Mouse (Mus musculus): ENCODE results near the gene Ubb.

The Ubb gene

DNA sequence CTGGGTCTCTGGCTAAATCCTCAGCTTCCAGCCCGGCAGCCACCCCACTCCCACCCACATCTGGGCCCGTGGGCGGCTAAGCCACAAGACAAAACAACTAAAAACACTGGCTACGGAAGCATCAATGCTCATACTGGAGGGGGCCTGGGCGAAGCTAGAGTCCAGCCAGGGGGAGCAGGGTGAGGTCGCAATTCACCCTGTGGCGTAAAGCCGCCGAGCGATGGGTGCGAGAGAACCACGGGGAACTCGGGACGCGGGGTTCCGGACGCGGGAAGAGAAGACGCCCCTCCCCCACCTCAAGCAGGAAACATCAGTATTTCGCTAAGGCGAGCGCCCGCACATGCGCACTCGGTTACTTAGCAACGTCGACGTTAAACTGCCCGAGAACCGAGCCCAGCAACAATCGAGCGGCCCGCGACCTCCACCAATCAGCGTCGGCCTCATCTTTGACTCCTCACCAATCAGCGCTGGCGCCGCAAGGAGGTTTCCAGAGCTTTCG lies at the start of gene Ubb:
Ubb (plus strand) TSS at position 445 of the 499 bp plus-strand sequence.
- ChIA-PET POLR2A (interaction anchor here (0.6 to 33.0 kb wide), 265 partner anchors 8 to 1822 kb away, joined by 3 to 1188 read pairs (median 6); partner anchors contain the start of genes Cenpv (in 4 of the 4), Adora2b (in 3 of the 4), Ncor1 (in 3 of the 4) and Pigl (in 3 of the 4)), CTCF (interaction anchor here in 2 of 4 experiments (0.5 to 1.3 kb wide), 7 partner anchors 12 to 124 kb away, joined by 3 to 6 read pairs (median 4); partner anchors contain the start of gene Cenpv (in 1 of the 2))

DNA sequence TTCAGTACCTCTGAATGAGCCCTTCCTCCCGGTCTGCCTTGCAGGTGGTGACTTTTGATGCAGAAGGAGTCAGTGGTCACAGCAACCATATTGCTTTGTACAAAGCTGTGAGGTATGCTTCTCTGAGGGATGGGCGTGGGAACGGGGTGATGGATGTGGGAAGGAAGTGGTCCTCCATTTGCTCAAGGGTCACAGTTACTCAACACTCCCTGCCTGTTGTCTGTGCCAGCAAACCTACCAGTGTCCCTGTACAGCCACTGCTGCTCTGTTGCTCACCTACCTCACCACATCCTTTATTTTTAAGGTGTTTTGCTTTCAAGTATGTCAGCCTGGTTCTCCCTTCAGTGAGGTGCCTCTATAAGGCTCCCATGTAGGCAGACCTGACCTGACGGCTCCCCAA lies 43.3 kb upstream of the Ubb start:
- ChIA-PET CTCF (interaction anchor here in 1 of 4 experiments (0.7 to 2.3 kb wide), 2 partner anchors 11 to 71 kb away, joined by 3 to 8 read pairs; no protein-coding TSS in a partner anchor), POLR2A (interaction anchor here in 3 of 4 experiments (0.5 to 14.0 kb wide), 31 partner anchors 8 to 97 kb away, joined by 3 to 582 read pairs (median 48); partner anchors contain the start of genes Cenpv (in 3 of the 3), Ubb (in 3 of the 3), Ncor1 (in 1 of the 3) and Pigl (in 1 of the 3))

- ChIA-PET CTCF (interaction anchor here in 2 of 4 experiments (0.5 to 2.3 kb wide), 2 partner anchors 10 to 12 kb away, joined by 4 to 8 read pairs; no protein-coding TSS in a partner anchor), POLR2A (interaction anchor here in 3 of 4 experiments (0.6 to 14.0 kb wide), 34 partner anchors 10 to 671 kb away, joined by 3 to 582 read pairs (median 36); partner anchors contain the start of genes Cenpv (in 3 of the 3), Ubb (in 3 of the 3), Ncor1 (in 2 of the 3) and Pigl (in 2 of the 3))
Measured at GRCm38 (mm10) chr11:62508365-62508764, 42.6 kb upstream of the Ubb start.

DNA sequence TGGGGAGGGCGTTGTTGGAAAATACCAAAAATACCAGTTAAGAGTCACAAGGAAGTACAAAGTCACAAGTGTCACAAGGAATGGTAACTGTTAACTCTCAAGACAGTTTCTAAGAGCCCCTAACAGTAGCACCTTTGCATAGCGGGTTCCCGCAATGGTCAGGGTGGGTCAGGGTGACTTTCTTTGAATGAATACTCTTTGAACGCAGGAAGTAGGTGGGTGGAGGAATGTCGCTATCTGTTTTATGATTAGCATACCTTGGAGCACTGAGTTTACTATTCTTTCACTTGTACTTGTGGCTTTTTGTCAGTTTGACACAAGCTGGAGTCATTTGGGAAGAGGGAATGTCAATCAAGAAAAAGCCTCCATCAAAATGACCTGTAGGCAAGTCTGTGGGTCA lies 42.2 kb upstream of the Ubb start:
- POLR2A ChIA-PET, result interaction anchor here in 3 of 4 experiments (0.9 to 14.0 kb wide), 35 partner anchors 9 to 227 kb away, joined by 3 to 582 read pairs (median 48); partner anchors contain the start of genes Cenpv (in 3 of the 3), Ubb (in 3 of the 3), Ncor1 (in 2 of the 3) and Pigl (in 2 of the 3)

GRCm38 (mm10) chr11:62509571-62509970 lies 41.4 kb upstream of the Ubb start:
- POLR2A ChIA-PET, result interaction anchor here in 3 of 4 experiments (0.6 to 14.0 kb wide), 46 partner anchors 8 to 228 kb away, joined by 3 to 582 read pairs (median 16); partner anchors contain the start of genes Cenpv (in 3 of the 3), Ubb (in 3 of the 3), Ncor1 (in 2 of the 3) and Pigl (in 2 of the 3)
- CTCF ChIA-PET, result interaction anchor here in 2 of 4 experiments (0.6 to 2.3 kb wide), 3 partner anchors 13 to 48 kb away, joined by 8 to 14 read pairs (median 13); no protein-coding TSS in a partner anchor

More for the DNA sequence above, 42.2 kb upstream of the Ubb start:
- CTCF ChIA-PET, result interaction anchor here in 3 of 4 experiments (0.5 to 2.3 kb wide), 3 partner anchors 10 to 47 kb away, joined by 4 to 13 read pairs (median 8); no protein-coding TSS in a partner anchor

- CTCF ChIA-PET, result interaction anchor here in 2 of 4 experiments (0.9 to 4.8 kb wide), 5 partner anchors 12 to 84 kb away, joined by 3 to 25 read pairs (median 4); no protein-coding TSS in a partner anchor
- POLR2A ChIA-PET, result interaction anchor here (0.6 to 14.0 kb wide), 102 partner anchors 7 to 750 kb away, joined by 3 to 582 read pairs (median 6); partner anchors contain the start of genes Cenpv (in 4 of the 4), Ncor1 (in 4 of the 4), Pigl (in 4 of the 4) and Ubb (in 4 of the 4)
Measured at GRCm38 (mm10) chr11:62510956-62511355, 40.0 kb upstream of the Ubb start.

DNA sequence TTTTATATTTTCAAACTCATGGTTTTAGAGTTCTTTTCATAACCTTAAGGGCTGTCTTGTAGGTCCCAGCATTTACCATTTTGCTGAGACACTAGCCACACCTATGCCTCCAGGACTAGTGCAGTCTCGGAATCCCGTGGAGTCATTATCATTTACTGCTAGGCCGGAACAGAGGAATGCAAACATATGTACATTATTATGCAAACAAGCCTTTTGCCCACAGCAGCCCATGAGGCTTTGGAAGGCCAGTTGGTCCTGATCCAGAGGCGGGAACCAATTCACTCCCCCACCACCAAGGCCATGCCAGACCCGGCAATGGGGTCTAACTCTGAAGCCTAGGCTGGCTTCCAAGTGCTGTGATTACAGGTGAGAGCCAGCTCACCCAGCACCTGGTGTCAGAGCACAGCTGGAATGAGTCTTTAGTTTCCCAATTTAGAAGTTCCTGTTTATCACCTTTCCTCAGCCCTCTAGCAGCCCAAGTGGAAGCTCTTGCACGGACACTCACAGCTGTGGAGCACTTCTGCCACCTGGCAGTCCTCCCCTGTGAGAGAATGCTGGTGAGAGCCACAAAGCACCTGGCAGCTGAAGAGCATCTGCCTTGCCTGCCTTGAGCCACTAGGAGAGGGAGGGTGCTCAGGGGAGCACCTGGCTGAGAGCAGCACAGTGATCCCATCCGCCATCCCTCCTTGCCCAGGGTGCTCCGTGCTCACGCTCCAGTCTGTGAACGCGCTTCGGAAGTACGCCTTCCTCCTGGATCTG lies 39.3 kb upstream of the Ubb start:
- ChIA-PET CTCF (interaction anchor here in 3 of 4 experiments (0.7 to 4.8 kb wide), 9 partner anchors 12 to 172 kb away, joined by 3 to 27 read pairs (median 4); no protein-coding TSS in a partner anchor), POLR2A (interaction anchor here (0.5 to 14.0 kb wide), 115 partner anchors 7 to 367 kb away, joined by 3 to 582 read pairs (median 6); partner anchors contain the start of genes Ncor1 (in 4 of the 4), Pigl (in 4 of the 4), Ubb (in 4 of the 4) and Cenpv (in 3 of the 4))

DNA sequence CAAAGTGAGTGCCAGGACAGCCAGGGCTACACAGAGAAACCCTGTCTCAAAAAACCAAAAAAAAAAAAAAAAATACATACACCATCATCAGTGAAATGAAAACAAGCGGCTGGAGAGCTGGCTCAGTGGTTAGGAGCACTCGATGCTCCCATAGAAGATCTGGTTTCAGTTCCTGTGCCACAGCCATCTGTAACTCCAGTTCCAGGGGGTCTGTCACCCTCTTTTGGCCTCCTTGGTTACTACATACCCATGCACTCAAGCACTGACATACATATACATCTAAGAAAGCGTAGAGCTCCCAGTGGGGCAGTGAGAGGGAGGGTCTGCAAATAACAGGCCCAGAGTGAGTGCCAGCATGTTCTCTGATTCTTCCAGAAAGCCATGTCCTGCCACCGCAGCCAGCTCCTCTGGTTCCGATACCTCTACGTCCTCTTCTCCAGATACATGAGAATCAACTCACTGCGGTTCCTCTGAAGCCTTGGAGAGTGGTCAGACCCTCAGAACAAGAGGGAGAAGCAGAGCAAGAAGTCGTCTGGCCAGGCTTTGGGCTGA lies 38.4 kb upstream of the Ubb start:
- ChIA-PET CTCF (interaction anchor here (0.5 to 4.8 kb wide), 15 partner anchors 9 to 173 kb away, joined by 3 to 27 read pairs (median 4); partner anchors contain the start of gene Ubb (in 1 of the 4)), POLR2A (interaction anchor here (0.5 to 14.0 kb wide), 94 partner anchors 8 to 846 kb away, joined by 3 to 582 read pairs (median 7); partner anchors contain the start of genes Ubb (in 4 of the 4), Cenpv (in 3 of the 4), Ncor1 (in 3 of the 4) and Pigl (in 3 of the 4))

DNA sequence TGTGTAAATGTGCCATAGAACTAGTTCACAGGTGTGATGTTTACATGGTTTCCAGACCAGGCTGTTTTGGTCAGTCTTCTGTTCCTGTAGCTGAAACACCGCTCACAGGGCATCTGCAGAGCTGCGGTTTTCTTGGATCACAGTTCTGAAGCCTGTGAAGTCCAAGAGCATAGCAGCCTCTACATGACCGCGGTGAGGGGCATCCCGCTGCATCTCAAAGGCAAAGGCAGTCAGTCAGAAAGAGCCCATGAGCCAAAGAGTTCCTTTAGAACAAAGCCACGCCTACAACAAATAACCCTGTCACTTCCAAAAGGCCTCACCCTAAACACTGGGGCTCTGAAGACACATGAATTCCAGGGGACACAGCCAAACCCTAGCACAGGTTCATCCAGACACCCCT lies 37.7 kb upstream of the Ubb start:
- POLR2A ChIA-PET, result interaction anchor here (0.6 to 14.0 kb wide), 79 partner anchors 9 to 437 kb away, joined by 3 to 582 read pairs (median 10); partner anchors contain the start of genes Ubb (in 4 of the 4), Cenpv (in 3 of the 4), Ncor1 (in 3 of the 4) and Pigl (in 3 of the 4)

DNA sequence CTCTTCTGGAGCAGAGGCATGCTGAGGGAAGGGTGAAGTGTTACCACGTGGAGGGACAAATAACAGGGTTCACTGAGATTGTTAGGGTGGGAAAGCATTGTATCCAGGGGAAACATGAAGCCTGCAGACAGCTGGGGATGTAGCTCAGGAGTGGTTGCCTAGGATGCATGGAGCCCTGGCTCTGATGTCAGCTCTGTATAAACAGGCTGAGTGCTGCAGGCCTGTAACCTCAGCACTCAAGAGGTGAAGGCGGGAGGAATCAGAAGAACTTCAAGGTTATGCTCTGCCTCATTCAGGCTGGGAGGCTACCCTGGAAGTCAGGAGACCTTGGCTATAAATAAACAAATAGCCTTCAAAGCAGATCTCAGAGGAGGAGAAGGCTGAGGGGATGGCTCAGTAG lies 32.0 kb upstream of the Ubb start:
- POLR2A ChIA-PET, result interaction anchor here in 3 of 4 experiments (0.6 to 33.1 kb wide), 39 partner anchors 9 to 151 kb away, joined by 3 to 1188 read pairs (median 8); partner anchors contain the start of genes Cenpv (in 3 of the 3), Ubb (in 3 of the 3) and Trpv2 (in 1 of the 3)
- CTCF ChIA-PET, result interaction anchor here (0.6 to 1.9 kb wide), 8 partner anchors 10 to 1374 kb away, joined by 3 to 8 read pairs (median 4); partner anchors contain the start of gene Cenpv (in 1 of the 4)

More for the DNA sequence above, 37.7 kb upstream of the Ubb start:
- CTCF ChIA-PET, result interaction anchor here in 3 of 4 experiments (0.5 to 4.8 kb wide), 10 partner anchors 10 to 115 kb away, joined by 3 to 27 read pairs (median 5); partner anchors contain the start of gene Ubb (in 1 of the 3)

- ChIA-PET CTCF (interaction anchor here in 3 of 4 experiments (0.6 to 0.7 kb wide), 6 partner anchors 8 to 311 kb away, joined by 3 to 8 read pairs (median 4); no protein-coding TSS in a partner anchor), POLR2A (interaction anchor here (0.6 to 33.1 kb wide), 17 partner anchors 10 to 1480 kb away, joined by 3 to 1188 read pairs (median 14); partner anchors contain the start of genes Cenpv (in 2 of the 4) and Ubb (in 2 of the 4))
Measured at GRCm38 (mm10) chr11:62522283-62522682, 28.7 kb upstream of the Ubb start.

DNA sequence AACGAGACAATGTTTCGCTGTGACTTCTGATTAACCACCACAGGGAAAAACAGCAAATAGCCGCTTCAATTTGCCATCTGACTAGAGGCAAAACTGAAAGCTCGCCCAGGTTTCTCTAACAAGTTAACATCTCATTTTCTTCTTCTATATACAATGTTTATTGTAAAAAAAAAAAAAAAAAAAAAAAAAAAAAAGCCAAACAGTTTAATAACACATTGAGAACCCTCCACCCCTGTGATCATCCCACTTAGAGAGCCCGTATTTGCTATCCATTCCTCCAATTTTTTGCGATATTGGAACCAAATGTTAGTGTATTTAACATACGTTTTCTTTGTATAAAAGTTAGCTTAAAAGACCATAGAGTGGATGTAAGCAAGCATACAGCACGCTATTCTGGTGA lies 13.9 kb upstream of the Ubb start:
- POLR2A ChIA-PET, result interaction anchor here (0.6 to 33.1 kb wide), 30 partner anchors 5 to 228 kb away, joined by 3 to 1188 read pairs (median 14); partner anchors contain the start of genes Ubb (in 4 of the 4) and Cenpv (in 1 of the 4)
- CTCF ChIA-PET, result interaction anchor here in 1 of 4 experiments (1.4 kb wide), 1 partner anchor 17 kb away, joined by 3 read pairs; no protein-coding TSS in a partner anchor

DNA sequence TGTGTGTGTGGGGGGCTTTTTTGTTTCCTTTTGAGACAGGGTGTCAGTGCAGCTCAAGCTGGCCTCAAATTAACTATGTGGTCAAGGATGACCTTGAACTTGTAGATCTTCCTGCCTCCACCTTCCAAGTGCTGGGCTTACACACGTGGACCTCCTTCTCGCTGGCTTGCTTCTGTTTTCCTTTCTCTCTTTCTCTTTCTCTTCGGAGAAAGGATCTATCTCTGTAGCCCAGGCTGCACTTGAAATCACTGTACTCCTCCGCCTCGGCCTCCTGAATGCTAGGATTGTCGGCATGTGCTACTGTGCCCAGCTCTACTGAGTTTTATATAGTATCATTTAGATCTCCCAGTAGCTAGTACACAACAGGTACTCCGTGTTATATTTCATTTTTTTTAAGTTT lies 13.4 kb upstream of the Ubb start:
- POLR2A ChIA-PET, result interaction anchor here (0.6 to 33.1 kb wide), 49 partner anchors 6 to 251 kb away, joined by 3 to 1188 read pairs (median 7); partner anchors contain the start of genes Ubb (in 4 of the 4) and Cenpv (in 1 of the 4)
- CTCF ChIA-PET, result interaction anchor here in 2 of 4 experiments (0.6 to 1.4 kb wide), 3 partner anchors 16 to 47 kb away, joined by 3 read pairs; no protein-coding TSS in a partner anchor

- CTCF ChIA-PET, result interaction anchor here in 2 of 4 experiments (0.6 to 1.7 kb wide), 6 partner anchors 13 to 46 kb away, joined by 3 to 8 read pairs (median 3); partner anchors contain the start of gene Ubb (in 1 of the 2)
- POLR2A ChIA-PET, result interaction anchor here (0.5 to 33.1 kb wide), 65 partner anchors 7 to 250 kb away, joined by 3 to 1188 read pairs (median 6); partner anchors contain the start of genes Ubb (in 4 of the 4) and Cenpv (in 1 of the 4)
Measured at GRCm38 (mm10) chr11:62538321-62539088, 12.5 kb upstream of the Ubb start.
